Mouse (Mus musculus): ENCODE results near the gene Notch2. TPM values are rescaled to one million over a fixed set of nuclear protein-coding genes. Genes with fewer than 3 reads are reported as not detected.

Gene Notch2
- total RNA-seq, 2 experiments from 2014 or later: 15.5 to 17.9 TPM

DNA sequence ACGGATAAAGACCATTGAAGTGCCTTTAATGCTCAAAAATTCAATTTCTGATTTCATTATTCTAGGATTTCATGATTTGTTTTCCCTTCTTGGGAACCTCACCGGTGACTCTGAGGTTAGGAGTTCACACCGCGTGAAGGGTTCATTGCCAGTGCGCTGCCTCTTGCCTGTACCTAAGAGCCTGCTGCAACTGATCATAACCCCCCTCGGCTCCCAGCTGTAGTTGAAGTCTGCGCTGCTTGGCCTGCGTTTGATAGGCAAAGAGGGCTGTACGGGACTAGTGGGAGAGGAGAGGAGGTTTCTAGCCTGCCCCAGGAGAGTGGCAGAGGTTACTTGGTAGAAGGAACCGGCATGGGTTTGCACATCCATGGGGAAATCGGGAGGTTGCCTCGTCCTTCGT lies 71.5 kb downstream of the Notch2 start:
- intact Hi-C loops (cut with DNase I): no loop called here
- DNase-seq (ENCODE audit: extremely low spot score in 1 of 2, low spot score in 2 of 2): no peak

DNA sequence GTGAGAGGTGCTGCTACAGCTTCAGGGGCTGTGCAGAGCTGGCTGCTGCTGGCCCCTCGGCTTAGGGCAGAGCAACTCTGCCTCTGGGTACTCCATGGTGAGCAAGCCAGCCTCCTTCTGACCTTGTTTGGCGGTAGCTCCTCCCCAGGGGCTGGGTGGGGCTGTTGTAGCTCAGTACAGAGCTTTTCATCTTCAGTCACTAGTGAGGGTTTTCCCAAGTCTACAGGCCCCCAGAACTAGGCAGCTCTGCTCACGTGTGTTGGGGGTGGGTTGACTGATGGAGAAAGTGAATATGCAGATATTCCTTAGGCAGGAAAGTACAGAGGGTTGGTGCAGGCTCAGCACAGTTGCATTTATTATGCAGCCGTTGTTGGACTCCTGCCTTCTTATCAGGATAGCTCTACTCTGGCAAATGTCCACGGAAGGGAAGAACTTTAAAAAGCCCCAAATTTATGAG lies 72.5 kb downstream of the Notch2 start:
- peak in 1 of 2 experiments; percentile 49 for DNase-seq (ENCODE audit: extremely low spot score in 1 of 2, low spot score in 2 of 2)
- intact Hi-C loops (cut with DNase I): no loop called here

DNA sequence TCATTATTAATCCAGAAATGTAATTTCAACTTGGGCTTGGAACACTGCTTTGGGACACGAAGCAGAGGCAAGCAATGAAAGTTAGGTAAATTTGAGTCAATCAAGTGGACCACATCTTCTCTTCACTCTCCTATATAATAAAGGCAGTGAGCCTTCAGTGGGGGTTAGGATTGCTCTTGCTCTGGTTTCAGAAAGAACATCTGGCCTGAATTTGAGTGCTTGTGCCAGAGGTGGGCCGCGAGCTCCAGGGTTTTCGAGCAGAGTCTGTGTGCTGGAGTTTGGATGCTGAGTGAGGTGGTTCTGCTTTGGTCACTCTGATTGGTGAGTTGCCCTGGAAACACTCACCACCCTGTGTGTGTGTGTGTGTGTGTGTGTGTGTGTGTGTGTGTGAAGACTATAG lies 73.1 kb downstream of the Notch2 start:
- intact Hi-C loops (cut with DNase I): no loop called here
- DNase-seq (ENCODE audit: extremely low spot score in 1 of 2, low spot score in 2 of 2): no peak

DNA sequence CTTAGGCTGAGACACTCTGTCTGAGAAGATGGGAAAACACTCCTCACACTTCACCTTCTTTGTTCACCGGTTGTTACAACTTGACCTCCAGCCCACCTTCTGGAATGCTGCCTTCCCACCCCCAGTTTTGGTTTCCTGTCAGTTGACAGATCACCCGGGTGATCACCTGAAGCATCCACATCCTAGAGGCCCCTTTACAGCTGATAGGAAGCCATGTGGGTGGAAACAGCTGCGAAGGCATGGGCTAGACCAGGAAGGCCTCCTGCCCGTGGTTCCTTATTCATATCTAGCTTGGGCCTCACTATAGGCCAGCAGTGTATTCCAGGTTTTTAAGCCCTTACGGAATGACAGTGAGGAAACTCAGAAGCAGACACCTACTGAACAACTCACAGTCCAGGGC lies 73.5 kb downstream of the Notch2 start:
- intact Hi-C loops (cut with DNase I): no loop called here
- no peak for DNase-seq (ENCODE audit: extremely low spot score in 1 of 2, low spot score in 2 of 2)

DNA sequence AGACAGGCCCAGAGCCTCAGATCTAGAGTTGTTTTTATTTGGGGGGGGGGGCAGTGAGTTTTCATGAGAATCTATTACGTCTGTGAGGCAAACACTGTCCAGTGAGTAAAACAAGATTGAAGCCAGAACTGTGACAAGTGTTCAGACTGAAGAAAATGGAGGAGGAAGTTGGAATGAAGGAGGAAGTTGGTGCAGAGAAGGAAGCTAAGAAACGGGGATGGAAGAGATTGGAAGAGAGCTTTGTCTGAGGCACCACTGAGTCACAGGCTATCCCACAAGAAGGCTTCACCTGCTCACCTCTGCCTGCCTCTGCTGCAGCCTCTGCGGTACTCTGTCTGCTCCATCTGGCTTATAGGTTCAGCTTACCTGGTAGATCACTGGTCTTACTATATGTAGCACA lies 74.2 kb downstream of the Notch2 start:
- DNase-seq (ENCODE audit: extremely low spot score in 1 of 2, low spot score in 2 of 2): no peak
- intact Hi-C loops (cut with DNase I): no loop called here

DNA sequence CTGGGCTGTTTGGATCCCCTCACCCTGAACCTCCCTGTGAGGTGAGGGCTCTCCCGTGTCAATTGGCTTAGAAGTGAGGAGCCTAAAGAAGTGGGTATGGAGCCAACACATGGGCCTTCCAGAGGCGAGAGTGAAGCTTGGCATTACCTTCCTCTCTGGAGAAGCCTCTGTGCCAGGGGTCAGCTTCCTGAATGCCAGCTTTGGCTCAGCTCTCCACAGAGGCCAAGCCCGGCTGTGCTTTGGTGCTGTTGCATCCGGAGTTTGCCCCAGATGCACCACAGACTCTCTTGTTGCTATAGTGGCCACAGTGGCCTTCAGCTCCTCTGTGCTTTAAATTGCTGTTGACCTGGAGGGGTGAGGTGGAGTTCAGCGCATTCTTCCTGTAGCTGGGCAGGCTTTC lies 76.4 kb downstream of the Notch2 start:
- no peak for DNase-seq (ENCODE audit: extremely low spot score in 1 of 2, low spot score in 2 of 2)
- intact Hi-C loops (cut with DNase I): no loop called here

DNA sequence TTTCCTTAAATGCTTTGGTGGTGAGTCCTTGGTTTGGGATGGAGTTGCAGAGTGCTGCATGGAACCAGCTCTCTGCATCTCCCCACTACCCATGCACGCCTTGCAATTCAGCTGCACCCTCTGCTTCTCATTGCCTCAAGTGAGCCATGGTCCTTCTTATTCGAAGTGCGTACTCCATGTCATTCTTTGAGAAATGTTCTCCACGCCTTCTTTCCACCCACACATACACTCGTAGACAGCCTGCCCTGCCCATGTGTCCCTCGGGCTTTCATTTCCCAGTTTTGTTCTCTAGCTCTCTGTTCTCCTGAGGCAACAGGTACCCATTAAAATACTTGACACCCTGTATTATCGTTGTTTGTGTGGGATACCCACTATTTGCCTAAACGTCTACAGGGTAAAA lies 76.8 kb downstream of the Notch2 start:
- intact Hi-C loops (cut with DNase I): no loop called here

DNA sequence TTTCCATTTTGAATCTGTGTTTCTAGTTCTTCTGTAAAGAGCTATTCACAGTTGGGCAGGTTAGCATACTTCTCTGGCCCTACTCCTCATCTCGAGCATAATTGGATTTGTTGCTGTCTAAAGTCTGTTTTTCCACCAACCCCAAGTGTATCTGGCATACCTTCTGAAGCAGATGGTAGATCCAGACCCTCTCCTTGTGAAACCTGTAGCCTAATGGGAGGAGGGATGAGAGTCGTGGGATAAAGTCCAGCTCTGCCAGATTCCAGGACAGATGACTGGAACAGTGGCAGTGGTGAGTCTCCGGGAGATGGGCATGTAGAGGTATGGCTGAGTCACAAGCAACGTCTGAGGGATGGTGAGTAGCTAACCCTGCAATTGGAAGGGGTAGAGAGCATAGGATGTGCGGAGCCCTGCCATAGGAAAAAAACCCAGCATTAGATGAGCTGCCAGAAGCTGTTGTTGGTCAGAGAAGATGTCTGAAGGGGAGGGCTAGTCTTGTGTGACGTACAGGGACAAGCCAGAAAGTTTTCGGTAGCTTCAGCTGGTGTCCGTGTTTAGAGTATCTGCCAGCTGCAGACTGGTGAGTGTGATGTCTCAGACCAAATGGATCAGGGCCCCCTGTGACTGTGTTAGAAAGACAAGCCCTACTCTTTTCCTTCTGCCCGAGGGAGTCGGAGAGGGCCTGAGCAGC lies 79.5 kb downstream of the Notch2 start:
- no peak for DNase-seq (ENCODE audit: extremely low spot score in 1 of 2, low spot score in 2 of 2)
- intact Hi-C loops (cut with DNase I): no loop called here

More for the DNA sequence above, 76.8 kb downstream of the Notch2 start:
- DNase-seq (ENCODE audit: extremely low spot score in 1 of 2, low spot score in 2 of 2): no peak

DNA sequence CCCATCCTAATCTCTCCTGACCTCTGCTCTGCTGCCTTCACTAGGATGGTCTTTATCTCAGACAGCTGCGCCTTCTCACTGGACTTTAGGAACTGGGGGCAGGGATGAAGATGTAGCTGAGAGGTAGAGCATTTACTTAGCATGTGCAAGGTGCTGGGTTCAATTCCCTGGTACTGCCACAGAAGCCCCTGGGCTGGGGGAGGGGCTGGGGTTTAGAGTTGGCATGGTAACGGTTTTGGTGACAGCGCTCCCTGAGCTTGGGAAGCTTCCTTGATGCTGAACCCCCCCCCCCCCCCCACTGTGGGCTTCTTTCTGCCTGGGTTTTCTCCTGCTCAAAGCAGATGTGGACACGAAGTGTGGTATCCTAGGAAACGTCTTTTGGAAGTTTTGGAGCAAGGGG lies 80.6 kb downstream of the Notch2 start:
- no peak for DNase-seq (ENCODE audit: extremely low spot score in 1 of 2, low spot score in 2 of 2)
- intact Hi-C loops (cut with DNase I): no loop called here

DNA sequence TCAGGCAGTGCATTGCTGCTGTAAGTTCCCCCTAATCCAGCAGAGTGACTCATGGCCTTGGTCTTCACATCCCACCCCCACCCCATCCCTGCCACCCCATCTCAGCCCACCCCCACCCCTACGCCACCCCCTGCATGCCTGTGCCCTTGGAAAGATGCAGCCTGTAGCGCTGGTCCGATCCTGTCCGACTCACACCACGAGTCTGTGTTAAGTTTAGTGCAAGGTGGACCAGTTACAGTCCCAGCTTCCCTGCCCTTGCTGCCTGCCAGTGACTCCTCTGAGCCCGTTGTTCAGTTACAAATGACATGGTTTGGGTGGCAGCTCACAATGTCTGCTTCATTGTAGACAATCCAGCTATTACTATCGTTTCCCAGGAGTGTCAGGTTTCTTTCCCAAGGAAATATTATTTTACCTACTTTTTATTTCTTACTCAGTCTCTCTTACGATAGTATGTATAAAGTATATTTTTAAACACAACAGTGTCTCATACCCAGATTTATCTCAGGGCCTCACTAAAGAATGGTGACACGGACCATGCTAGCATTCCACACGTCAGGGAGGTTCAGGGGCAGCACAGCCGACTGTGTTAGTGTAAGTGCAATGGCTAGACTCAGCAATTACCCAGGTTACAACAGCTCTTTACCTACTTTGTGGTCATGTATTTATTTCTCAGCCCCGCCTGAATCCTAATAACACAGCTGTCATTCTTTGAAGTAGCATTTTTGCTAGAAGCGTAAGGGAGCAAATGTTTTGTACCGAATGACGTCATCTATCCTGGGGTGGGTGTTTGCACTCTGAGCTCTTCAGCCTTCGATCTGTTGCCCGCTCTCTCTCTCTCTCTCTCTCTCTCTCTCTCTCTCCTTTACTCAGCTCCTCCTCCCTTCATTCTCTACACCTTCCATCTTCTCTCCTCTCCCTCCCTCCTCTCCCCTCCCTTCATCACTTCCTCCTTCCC lies 81.6 kb downstream of the Notch2 start:
- intact Hi-C loops (cut with DNase I): no loop called here
- no peak for DNase-seq (ENCODE audit: extremely low spot score in 1 of 2, low spot score in 2 of 2)

DNA sequence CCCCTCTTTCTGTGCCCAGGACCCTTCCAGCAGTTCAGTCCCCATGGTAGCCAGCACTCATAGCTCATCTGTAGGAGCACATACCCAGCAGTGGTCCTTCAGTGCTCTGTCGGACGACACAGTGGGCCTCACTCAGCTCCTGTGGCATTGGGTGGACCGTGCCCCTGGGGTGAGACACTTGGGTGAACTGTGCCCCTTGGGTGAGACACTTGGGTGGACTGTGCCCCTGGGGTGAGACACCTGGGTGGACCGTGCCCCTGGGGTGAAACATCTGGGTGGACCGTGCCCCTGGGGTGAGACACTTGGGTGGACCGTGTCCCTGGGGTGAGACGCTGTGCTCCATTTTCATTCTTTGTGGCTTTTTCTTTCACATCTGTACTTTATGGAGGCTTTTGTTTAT lies 83.7 kb downstream of the Notch2 start:
- intact Hi-C loops (cut with DNase I): no loop called here

DNA sequence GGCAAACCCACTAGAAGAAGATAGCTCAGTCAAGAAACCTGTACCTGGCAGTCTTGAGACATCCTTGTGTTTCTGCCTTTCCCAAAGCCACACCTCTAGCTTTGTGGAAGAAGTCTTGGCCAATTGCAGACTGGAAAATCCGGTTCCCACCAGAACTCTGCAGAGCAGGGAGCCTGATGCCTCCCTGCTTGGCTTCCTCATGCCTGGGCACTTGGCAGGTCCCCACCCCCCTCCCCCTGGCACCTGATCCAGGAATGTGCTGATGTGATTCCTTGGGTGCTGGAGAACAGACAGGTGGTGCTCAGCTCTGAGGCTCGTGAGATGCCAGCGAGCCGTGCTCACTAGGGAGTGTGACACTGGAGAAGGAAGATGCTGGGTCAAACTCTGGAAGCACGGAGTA lies 85.3 kb downstream of the Notch2 start:
- intact Hi-C loops (cut with DNase I): no loop called here
- no peak for DNase-seq (ENCODE audit: extremely low spot score in 1 of 2, low spot score in 2 of 2)

More for the DNA sequence above, 83.7 kb downstream of the Notch2 start:
- DNase-seq (ENCODE audit: extremely low spot score in 1 of 2, low spot score in 2 of 2): no peak

DNA sequence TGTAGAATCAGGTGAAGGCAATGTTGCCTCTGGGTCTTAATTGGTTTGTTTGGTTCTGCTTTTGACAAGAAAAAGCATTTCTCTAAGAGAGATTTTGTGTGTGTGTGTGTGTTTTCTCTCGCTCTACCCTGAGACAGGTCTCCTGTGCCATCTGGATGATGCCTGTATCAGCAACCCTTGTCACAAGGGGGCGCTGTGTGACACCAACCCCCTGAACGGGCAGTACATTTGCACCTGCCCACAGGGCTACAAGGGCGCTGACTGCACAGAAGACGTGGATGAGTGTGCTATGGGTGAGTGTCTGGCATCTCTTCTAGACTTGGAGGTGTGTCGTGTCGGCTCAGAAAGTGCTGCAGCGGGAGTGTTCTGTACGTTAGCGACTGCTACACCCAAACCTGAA lies 86.0 kb downstream of the Notch2 start:
- DNase-seq (ENCODE audit: extremely low spot score in 1 of 2, low spot score in 2 of 2): no peak
- intact Hi-C loops (cut with DNase I): no loop called here

DNA sequence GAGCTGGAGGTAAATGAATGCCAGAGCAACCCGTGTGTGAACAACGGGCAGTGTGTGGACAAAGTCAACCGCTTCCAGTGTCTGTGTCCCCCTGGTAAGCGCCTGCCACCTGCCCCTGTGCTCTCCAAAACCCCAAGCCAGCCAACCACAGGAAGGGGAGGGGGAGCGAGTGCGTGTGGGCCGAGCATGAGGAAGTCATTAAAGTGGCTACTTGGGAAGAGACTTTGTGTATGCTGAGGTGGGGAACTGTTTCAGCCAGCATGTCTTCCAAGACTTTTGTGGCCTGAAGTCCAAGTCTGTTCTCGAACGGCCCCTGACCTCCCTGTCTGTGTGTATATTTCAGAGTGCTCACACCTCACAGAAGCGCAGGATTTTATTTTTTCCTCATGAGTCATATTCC lies 88.2 kb downstream of the Notch2 start:
- intact Hi-C loops (cut with DNase I): no loop called here
- no peak for DNase-seq (ENCODE audit: extremely low spot score in 1 of 2, low spot score in 2 of 2)

DNA sequence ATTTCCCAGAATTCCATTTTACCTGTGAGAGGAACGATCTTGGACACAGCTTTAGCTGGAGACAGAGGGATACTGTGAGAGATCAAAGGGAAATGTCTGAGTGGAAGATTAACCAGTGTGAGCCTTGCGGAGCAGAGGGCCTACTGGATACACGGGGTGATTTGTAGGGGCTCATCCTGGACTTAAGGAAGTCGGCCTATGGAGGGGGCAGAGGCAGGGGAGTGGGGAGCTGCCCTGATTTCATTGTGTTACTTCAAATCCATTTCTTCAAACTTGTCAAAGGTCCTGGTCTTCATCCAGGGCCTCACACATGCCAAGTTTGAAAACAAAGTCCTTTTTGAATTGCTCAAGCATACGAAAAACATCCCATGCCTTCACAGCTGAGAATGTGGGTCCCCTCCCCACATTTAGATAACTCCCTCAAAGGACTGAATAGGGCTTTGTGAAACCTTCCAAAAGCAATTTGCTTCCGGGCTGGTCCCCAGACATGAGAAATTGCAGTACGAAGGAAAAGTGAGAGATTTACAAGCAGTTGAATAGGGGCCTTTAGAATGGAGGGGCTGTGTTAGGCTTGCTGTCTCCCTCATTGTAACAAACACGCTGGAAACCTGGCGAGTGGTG lies 91.6 kb downstream of the Notch2 start:
- DNase-seq (ENCODE audit: extremely low spot score in 1 of 2, low spot score in 2 of 2): no peak
- intact Hi-C loops (cut with DNase I): no loop called here

DNA sequence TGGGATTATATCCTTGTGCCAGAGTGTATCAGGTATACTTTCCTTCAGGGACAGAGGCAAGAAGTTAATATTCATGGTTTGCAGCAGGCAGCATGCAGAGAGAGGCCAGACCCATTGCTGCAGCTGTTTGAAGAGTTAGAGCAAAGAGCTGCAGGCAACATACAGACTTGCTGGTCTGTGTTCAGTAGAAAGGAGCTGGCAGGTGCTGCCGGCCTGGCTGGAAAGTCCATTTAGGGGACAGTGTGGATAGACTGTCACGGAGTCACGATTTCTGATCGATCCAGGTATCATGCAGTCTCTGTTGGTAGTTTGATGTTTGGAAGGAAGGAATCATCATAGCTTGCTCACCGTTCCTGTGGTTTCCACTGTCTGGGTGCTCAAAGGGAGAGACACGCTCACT lies 92.2 kb downstream of the Notch2 start:
- DNase-seq (ENCODE audit: extremely low spot score in 1 of 2, low spot score in 2 of 2): no peak
- intact Hi-C loops (cut with DNase I): no loop called here

DNA sequence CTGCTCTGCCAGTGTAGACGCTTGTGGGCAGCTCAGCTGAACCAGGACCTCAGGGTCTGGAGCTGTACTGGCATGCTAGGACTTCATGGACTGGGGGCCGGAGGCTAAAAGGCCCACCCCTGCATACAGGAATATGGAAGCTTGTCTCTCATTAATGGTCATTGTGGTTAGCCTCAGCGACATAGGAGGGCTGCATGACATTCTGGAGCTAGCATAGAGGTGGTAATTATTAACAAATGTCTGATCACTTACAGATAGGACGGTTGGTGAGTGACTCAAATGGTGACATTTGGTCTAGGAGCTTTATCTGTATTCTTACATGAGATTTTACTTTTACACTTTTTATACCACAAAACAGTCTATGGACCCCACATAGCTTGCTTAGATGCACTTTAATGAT lies 92.8 kb downstream of the Notch2 start:
- intact Hi-C loops (cut with DNase I): no loop called here
- DNase-seq (ENCODE audit: extremely low spot score in 1 of 2, low spot score in 2 of 2): no peak

DNA sequence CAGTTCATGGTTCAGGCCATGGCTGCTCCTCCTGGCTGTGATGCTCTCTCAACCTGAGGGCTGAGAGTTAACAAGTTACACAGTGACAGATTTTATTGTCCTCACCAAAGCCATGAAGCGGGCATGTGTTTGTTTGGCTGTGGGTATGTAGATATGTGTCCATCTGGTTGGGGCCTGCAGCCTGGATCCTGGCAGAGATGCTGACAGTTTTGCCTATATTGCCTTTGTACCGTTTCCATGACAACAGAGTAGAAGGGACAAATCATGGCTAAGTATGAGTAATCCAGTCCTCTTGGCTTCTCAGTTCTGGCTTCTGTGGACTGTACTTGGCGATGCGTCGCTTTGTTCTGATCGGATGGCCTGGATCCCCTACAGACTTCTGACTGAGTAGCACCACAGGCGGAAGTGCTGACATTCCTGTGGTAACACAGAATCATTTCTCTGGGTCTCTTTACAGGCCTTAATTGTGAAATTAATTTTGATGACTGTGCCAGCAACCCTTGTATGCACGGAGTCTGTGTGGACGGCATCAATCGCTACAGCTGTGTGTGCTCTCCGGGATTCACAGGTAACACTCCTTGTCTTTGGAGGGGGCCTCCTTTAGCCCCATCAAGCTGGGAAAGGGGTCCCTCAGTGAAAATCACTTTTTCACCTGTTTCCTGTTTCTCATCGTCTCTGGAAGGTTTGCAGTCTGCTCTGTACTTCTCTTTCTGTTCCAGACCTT lies 93.4 kb downstream of the Notch2 start:
- DNase-seq (ENCODE audit: extremely low spot score in 1 of 2, low spot score in 2 of 2): peak in 1 of 2 experiments; percentile 44
- intact Hi-C loops (cut with DNase I): no loop called here

DNA sequence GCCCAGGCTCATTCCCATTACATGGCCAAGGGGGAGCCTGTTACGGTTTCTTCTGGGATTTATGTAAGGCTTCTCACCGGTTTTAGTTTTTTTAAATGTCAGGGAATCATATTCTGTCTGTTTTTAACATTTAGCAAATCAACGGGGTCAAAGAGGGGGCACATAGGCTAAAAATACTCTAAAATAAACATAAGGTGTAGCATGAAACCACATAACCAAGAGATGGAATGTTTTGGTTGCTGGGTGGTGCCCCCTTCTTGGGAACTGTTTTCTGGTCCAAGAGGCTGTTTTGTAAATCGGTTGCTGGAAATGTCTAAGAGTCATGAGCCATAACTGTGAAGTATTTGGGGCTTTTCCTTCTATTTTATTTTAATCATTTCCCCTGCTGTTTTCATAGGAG lies 95.1 kb downstream of the Notch2 start:
- no peak for DNase-seq (ENCODE audit: extremely low spot score in 1 of 2, low spot score in 2 of 2)
- intact Hi-C loops (cut with DNase I): no loop called here

Data from left cerebral cortex, postnatal 10 days (tissue).